Mouse (Mus musculus) kidney, adult 9 months (tissue): Measurements from ENCODE around the gene Pabpc6.

ENCODE experiments used
- DNase-seq: peaks from one replicate; pipeline ENCODE4 v3.0.0; 2022

Pabpc6 gene

DNA sequence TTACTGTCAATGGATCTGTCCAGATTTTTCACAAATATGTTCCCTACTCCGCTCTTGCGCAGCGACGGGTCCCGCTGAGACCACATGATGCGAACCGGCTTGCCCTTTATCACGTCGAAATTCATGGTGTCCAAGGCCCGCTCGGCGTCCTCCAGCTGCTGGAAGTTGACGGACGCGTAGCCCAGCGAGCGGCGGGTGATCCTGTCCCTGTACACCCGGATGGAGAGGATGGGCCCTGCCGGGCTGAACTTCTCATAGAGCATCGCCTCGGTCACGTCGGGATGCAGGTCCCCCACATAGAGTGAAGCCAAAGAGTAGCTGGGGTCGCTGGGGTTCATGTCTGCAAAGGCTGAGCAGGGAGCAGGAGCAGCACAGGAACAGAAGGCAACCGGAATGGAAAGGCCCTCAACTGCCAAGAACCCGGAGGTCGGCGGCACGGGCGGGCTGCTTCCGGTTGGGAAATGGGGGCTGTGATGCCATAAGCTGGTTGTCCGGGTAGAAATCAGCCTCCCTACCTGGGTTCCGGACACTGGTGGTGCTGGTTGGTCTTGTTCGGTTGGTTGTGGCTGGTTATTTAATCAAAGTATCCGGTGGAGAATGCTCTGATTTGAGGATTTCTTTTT lies at the start of gene Pabpc6:
Pabpc6 (minus strand) TSS at position 435 of the 623 bp plus-strand sequence.
- no peak for DNase-seq

DNA sequence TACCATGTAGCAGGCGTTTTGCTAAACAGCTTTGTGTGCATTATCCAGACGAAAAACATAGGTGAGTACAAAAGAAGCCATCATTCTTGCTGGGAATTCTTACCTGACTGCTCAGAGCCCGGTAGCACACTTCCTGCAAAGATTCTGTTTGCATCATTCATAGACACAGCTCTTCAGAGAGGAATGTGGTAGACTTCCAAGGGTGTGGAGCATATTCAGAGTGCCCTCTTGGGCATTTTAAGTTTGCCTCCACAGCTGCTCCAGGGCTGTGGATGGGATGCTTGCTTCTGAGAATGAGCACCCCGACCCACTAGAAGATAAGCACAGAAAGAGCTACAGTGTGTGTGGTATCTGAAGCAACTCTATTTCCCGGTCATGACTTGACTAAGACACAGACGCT lies 41.4 kb upstream of the Pabpc6 start:
- no peak for DNase-seq

- no peak for DNase-seq
Observed at GRCm38 (mm10) chr17:9708888-9709287, 39.4 kb upstream of the Pabpc6 start.

- no peak for DNase-seq
Observed at GRCm38 (mm10) chr17:9707356-9707755, 37.8 kb upstream of the Pabpc6 start.

- DNase-seq = no peak
Observed at GRCm38 (mm10) chr17:9697763-9698162, 28.2 kb upstream of the Pabpc6 start.

DNA sequence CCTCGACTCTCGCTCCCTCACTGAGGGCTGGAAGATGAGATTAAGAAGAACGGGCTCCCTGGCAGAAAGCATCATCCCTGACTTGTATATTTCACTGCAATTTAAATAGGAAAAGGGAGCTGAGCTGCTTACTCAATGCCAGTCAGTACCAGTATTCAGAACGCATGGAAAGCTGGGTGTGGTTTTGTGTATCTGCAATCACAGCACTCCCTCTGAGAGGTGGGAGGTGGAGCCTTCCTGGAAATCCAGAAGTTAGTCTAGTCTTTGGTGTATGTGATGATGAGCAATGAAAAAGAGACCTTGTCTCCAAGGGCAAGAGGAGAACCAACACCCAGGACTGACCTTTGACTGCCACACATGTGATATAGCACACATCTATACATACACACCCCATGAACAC lies 21.7 kb upstream of the Pabpc6 start:
- DNase-seq = no peak

- no peak for DNase-seq
Observed at GRCm38 (mm10) chr17:9683539-9684155, 14.1 kb upstream of the Pabpc6 start.

- DNase-seq = no peak
Observed at GRCm38 (mm10) chr17:9680741-9681140, 11.2 kb upstream of the Pabpc6 start.

DNA sequence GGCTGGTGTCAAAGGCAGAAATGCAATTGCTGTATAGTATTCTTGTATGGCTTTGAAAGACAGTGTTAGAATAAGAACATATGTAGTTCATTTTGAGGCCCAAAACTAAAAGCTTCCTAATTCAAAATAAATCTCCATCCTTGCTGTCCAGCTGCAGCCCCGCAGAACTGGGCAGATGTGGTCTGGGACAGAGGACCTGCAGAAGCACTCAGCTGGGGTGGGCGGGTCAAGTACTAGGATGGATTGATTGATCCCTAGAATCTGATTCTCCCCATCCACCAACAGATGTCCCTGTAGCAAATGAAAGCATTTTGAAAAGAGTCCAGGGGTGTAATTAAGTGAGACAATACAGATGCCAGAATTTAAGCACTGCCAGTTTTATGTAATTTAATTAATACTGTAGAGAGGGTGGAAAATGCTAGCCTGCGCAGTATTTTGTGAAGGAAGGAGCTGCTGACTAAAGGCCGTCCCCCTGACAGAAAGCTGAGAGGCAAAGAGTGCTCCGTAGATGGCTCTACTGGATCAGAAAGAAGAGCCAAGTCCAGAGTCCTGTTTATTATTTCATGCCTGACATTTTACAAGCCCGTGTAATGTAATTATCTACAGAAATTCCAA lies 5.8 kb upstream of the Pabpc6 start:
- no peak for DNase-seq

DNA sequence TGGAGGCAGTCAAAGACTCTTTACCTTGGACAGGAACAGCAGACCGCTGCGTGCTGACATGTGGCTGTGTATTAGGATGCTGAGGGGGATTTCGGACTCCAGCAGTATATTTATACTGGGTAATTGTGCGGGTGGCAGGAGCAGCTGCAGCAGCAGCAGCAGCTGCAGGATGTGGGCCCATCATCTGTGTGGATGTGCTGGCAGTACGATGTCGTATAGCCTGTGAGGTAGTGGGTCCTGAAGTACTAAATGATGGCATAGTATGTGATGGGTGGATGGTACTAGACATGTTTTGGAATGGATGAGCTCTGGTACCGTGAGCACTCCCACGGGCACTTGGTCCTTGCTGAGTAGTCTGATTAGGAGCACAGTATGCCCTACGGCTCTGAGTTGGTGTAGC lies 1.6 kb downstream of the Pabpc6 start:
- DNase-seq = no peak

DNA sequence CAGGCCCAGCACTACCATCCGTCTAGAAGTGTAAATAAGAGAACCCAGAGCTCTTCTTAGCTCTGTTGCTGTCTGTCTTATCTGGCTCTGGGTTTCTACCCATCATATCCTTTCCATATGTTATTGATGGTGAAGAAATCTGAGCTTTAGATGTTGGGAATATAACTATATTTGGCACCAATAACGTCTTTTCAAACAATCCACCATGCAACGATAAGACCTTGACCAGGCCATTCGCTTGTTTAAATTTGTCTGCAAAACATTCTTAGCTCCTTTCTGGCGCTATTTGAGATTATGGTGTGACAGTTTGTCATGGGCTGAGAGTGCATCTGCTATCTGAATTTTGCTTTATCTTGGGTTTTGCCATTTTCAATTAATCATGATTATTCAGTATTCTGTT lies 10.9 kb downstream of the Pabpc6 start:
- no peak for DNase-seq

GRCm38 (mm10) chr17:9654155-9654554 lies 15.4 kb downstream of the Pabpc6 start:
- DNase-seq = no peak

GRCm38 (mm10) chr17:9647644-9648043 lies 21.9 kb downstream of the Pabpc6 start:
- DNase-seq = no peak

DNA sequence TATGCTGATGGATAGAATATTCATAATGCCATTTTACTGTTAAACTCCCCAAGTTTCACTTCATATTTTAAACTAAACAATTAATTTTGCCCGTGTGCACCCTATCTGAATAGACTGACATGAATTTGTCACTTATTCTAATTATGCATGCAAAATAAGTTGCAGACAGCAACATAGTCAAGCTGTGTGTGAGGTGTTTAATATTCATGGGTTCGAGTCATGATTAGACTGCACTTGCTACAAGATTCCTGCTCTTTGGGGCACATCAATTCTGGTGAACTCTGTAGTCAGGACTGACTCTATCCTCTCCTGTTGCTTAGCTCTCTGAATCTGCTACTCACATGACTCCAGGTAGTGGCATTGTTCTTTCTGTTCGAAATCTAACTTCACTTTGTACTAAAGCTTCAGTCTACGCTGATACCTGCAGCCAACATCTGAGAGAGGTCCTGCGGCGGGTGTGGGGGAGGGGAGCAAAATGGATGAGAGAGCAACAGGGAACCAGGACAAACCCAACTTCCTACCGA lies 25.8 kb downstream of the Pabpc6 start:
- no peak for DNase-seq

DNA sequence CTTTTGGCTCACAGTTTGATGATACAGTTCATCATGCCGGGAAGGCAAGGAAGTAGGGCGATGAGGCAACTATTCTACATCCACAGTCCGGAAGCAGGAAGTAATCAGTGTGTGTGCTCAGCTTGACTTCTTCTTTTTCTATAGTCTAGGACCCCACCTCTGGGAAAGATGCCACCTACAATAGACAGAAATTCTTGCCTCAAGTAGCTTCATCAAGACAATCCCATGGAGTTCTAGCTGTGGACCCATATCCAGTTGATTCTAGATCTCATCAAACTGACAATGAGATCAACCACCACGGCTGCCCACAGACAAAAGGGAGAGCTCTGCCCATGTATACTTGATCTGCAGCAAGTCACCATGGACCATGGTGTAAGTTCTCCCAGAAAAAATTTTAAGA lies 32.5 kb downstream of the Pabpc6 start:
- no peak for DNase-seq

- no peak for DNase-seq
Observed at GRCm38 (mm10) chr17:9632579-9633252, 36.8 kb downstream of the Pabpc6 start.

DNA sequence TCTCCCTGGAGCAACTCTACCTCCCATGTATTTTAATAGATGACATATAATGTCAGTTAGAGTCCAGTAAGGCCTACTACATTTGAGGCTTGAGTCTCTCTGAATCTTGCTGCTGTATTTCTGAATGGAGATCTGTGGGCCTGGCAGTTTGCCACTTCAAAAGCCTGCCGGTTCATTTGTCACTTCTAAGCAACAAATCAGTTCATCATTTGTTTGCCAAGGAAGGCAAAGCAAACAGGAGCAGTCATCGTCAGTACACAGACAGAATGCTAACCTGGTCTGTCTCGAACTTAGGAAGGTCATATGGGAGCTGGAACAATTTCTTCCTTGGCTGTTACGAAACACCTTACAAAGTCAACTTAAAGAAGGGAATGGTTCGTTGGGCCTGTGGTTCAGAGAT lies 37.4 kb downstream of the Pabpc6 start:
- no peak for DNase-seq

- no peak for DNase-seq
Observed at GRCm38 (mm10) chr17:9631081-9631480, 38.4 kb downstream of the Pabpc6 start.

- no peak for DNase-seq
Observed at GRCm38 (mm10) chr17:9627011-9627410, 42.5 kb downstream of the Pabpc6 start.
